Mouse (Mus musculus): ENCODE data around the gene Mff. TPM values are rescaled to one million over a fixed set of nuclear protein-coding genes. Genes with fewer than 3 reads are reported as not detected.
A peak's percentile ranks its signal among the peaks of the same experiment; 100 is the strongest.

The Mff gene
- 100 to 1,000 TPM; 172 to 180 TPM for total RNA-seq (2021)

DNA sequence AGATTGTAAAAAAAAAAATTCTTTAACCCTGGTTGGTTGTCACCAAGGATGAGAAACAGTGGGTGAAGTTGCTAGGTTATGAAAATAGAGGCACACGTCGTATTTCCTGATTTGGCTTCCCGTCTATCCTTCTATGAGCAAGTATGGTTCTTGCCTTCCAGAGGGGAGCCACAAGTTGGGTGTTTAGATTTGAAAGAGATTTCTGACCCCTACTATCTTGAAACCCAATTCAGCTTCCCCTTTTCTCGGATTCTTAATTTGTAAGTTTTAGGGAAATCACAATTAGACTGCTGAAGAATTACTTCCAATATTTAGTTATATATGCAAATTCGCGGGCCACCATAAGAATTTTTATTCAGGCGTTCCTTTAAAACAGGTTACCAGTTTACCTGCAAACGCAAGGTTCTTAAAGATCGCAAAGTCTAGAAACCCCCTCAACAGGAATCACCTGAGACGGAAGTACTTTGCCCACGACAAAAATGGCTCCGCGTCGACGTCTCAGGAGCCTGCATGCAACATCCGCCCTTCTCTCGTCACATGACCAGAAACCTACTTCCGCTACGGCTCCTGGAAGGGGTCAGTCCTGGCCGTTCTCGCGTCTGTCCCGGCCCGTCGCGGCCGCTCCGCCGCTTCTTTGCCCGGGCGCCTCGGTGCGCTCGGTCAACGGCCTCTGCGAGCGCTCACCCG, at the start of gene Mff:
Gene Mff, plus strand, starts transcription at position 552 of the 687 bp plus-strand sequence.
- intact Hi-C loops (cut with DNase I), result loop anchor here (5.0 to 10.0 kb wide), 2 partner anchors 113 to 410 kb away; partner anchors contain the start of genes Agfg1 and Rhbdd1
- DNase-seq, result peak; percentile 95

GRCm38 (mm10) chr1:82686328-82686727, 38.4 kb upstream of the Mff start:
- intact Hi-C loops (cut with DNase I), result no loop called here
- DNase-seq, result no peak

DNA sequence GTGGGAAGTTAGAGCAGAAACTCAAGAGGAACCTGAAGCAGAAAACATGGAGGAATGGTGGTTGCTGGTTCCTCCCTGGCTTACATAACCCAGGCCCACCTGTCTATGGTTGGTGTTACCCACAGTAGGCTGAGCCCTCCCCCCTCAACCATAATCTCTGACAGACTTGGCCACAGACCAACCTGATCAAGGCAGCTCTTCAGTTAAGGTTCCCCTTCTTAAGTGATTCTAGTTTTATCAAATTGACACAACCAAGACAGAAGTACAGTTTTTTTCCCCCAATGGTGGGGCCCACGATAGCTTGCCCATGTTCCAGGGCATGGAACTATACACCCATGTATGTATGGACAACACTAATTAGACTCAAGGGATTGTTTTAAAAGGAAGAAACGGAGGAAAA, 37.8 kb upstream of the Mff start:
- intact Hi-C loops (cut with DNase I), result no loop called here
- no peak for DNase-seq

DNA sequence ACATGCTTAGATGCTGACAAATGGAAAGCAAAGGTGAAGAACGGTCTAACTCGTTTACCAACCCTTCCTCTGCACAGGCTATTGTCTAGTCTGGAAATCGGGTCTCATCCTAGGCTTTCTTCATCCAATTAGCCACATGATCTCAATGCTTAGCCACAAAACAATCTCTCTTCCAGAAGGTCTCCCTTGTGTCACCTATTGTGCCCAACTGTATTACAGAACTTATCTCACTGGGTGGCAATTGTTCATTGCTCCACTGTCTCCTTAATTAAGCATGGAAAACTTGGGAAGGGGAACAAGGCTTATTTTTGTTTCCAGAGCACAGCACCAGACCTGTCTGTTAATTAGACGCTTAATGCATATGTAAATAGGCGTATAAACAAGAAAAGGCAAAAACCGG, 36.8 kb upstream of the Mff start:
- no peak for DNase-seq
- intact Hi-C loops (cut with DNase I), result no loop called here

GRCm38 (mm10) chr1:82695915-82696314, 28.8 kb upstream of the Mff start:
- intact Hi-C loops (cut with DNase I), result no loop called here
- no peak for DNase-seq

- DNase-seq, result no peak
- intact Hi-C loops (cut with DNase I), result no loop called here
Observed at GRCm38 (mm10) chr1:82717816-82718512, 6.7 kb upstream of the Mff start.

- intact Hi-C loops (cut with DNase I), result loop anchor here (5.0 to 10.0 kb wide), 2 partner anchors 112 to 410 kb away; partner anchors contain the start of genes Agfg1 and Rhbdd1
Observed at GRCm38 (mm10) chr1:82725026-82725874, 560 bp downstream of the Mff start.

GRCm38 (mm10) chr1:82725875-82726185, 1.1 kb downstream of the Mff start:
- intact Hi-C loops (cut with DNase I), result loop anchor here (5.0 to 10.0 kb wide), 2 partner anchors 111 to 411 kb away; partner anchors contain the start of genes Agfg1 and Rhbdd1
- DNase-seq, result no peak

More at GRCm38 (mm10) chr1:82725026-82725874, 560 bp downstream of the Mff start:
- no peak for DNase-seq

DNA sequence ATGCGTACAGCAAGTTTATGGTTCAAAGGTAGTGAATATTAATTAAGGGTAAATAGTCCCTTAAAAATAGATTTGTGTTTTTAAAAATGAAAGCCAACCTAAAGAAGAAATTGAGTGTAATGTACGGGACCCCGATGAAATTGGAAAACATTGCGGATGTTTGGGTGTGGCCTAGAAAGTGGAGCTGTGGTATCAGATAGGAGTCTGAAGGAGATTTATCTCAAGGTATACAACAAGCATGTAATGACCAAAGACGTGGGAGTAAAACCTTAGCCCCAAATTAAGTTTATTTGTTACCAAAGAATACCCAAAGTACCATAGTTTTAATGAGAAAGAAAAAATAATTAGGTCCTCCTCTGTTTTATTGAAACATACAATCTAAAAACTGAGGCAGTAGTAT, 1.8 kb downstream of the Mff start:
- intact Hi-C loops (cut with DNase I), result loop anchor here (5.0 to 10.0 kb wide), 2 partner anchors 111 to 412 kb away; partner anchors contain the start of genes Agfg1 and Rhbdd1
- no peak for DNase-seq

GRCm38 (mm10) chr1:82733357-82733756, 8.7 kb downstream of the Mff start:
- DNase-seq, result no peak
- intact Hi-C loops (cut with DNase I), result no loop called here

GRCm38 (mm10) chr1:82738066-82738465, 13.4 kb downstream of the Mff start:
- intact Hi-C loops (cut with DNase I), result no loop called here
- no peak for DNase-seq

DNA sequence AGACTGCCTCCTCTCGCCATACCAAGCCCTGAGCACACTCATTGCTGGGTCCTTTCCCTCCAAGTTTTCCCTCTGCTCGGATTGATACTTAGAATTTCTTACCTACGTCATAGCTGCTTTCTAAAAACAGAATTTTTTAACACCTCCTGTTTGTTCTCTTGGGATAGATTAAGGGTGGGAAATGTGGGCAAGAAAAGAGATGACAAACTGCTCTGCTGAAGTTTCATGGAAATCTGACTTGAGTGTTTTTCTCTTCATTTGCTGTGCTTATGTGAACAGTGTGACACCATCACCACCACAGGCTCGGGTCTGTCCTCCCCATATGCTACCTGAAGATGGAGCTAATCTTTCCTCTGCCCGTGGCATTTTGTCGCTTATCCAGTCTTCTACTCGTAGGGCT, 16.8 kb downstream of the Mff start:
- DNase-seq, result no peak
- intact Hi-C loops (cut with DNase I), result no loop called here

DNA sequence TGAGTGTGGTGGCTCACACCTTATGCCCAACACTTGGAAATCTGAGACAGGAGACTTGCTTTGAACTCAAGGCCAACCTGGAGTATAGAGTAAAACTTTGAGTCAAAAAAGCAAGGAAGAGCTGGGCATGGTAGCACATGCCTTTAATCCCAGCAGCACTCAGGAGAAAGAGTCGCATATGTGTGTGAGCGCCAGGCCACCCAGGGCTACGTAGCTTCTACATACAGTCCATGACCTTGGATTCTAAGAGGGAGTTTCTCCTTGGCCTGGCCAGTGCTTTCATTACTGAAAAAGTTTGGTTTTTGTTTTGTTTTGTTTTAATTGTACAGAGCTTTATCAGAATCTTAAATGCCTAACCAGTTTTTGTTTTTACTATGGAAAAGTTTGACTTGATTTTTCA, 19.3 kb downstream of the Mff start:
- intact Hi-C loops (cut with DNase I), result no loop called here
- DNase-seq, result no peak

- intact Hi-C loops (cut with DNase I), result no loop called here
- no peak for DNase-seq
Observed at GRCm38 (mm10) chr1:82746408-82746807, 21.7 kb downstream of the Mff start.

GRCm38 (mm10) chr1:82747714-82748452, 23.2 kb downstream of the Mff start:
- DNase-seq, result no peak
- intact Hi-C loops (cut with DNase I), result no loop called here

DNA sequence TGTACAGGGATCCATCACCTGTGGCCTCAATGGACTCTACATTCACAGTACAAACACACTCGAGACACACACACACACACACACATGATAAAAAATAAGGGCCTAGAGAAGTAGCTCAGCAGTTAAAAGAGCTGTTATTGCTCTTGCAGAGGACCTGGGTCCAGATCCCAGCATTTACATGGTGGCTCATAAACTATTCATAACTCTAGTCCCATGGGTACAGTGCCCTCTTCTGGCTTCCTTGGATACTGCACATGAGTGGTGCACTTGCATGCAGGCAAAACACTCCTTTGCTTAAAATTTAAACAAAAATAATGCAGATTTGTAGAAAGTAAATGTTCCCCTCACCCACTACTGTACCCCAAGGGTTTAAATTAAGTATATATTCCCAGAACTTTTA, 34.8 kb downstream of the Mff start:
- intact Hi-C loops (cut with DNase I), result no loop called here
- DNase-seq, result no peak

GRCm38 (mm10) chr1:82761454-82762169, 36.9 kb downstream of the Mff start:
- intact Hi-C loops (cut with DNase I), result no loop called here

DNA sequence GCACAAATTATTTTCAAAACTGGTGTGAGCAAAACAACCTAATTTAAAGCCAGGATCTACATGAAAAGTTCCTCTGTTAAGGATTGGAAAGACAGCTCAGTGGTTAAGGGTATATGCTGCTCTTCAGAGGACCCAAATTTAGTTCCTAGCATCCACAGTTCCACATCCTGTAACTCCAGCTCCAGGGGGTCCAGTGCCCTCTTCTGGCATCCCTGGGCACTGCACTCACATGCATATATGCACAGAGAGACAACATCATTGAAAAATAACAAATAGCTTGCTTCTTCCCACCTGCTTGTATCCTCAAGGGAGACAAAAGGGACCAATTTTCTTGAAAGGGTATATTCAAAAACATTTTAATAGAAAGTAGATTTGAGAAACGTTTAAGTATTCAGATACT, 37.6 kb downstream of the Mff start:
- intact Hi-C loops (cut with DNase I), result no loop called here
- no peak for DNase-seq

More at GRCm38 (mm10) chr1:82761454-82762169, 36.9 kb downstream of the Mff start:
- no peak for DNase-seq

- intact Hi-C loops (cut with DNase I), result no loop called here
- DNase-seq, result no peak
Observed at GRCm38 (mm10) chr1:82766227-82766626, 41.5 kb downstream of the Mff start.

DNA sequence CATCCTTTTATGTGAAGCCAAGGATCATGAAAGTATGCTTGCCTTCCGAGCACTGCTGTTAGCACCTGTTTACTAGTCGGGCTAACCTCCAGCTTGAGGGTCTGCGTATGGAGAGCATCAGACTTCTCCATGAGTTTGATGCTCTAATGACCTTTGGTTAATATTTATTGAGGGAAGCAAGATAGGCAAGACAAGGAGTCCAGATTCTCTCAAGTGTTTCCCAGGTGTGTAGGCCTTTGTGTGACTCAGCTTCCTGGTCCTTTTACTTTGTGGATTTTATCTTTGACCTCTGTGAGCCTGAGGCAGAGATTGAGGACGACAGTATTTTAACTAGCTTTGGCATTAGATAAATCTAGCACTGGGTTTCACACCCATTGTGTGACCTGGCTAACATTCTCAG, 42.0 kb downstream of the Mff start:
- no peak for DNase-seq
- intact Hi-C loops (cut with DNase I), result no loop called here

All from heart, postnatal 36 days (tissue).